Mouse (Mus musculus) stomach, embryonic 14.5 days (tissue): ENCODE results near the gene Nr5a2. TPM values are rescaled to one million over a fixed set of nuclear protein-coding genes. Genes with fewer than 3 reads are reported as not detected.

Experiments used
- ATAC-seq: fragments of 200-750 bp; cut with Nextera tagmentation; 2 replicates; pipeline ENCODE4 v1.8.0; 2017; ENCODE audit warnings: low read depth, moderate TSS enrichment; ENCODE audit not compliant: insufficient number of reproducible peaks, insufficient read depth, low FRiP score
- H3K27ac ChIP-seq: fragments of 300-500 bp; sonication (generic); 2 replicates; pipeline ENCODE4 v1.5.1; 2014; ENCODE audit warnings: mild to moderate bottlenecking, low read length, moderate library complexity, mixed read lengths
- H3K27me3 ChIP-seq: fragments of 300-500 bp; sonication (generic); 2 replicates; pipeline ENCODE4 v1.6.1; 2014; ENCODE audit warnings: low read length, control low read depth, mixed read lengths; ENCODE audit not compliant: control insufficient read depth, insufficient read depth
- H3K36me3 ChIP-seq: fragments of 300-500 bp; sonication (generic); 2 replicates; pipeline ENCODE4 v1.6.1; 2014; ENCODE audit warnings: mild to moderate bottlenecking, control low read depth, low read length, moderate library complexity, mixed read lengths; ENCODE audit not compliant: control insufficient read depth, insufficient read depth
- H3K4me1 ChIP-seq: fragments of 300-500 bp; sonication (generic); 2 replicates; pipeline ENCODE4 v1.6.1; 2014; ENCODE audit warnings: low read length, control low read depth, mixed read lengths; ENCODE audit not compliant: control insufficient read depth, insufficient read depth
- H3K4me2 ChIP-seq: fragments of 300-500 bp; sonication (generic); replicated peaks from 2 replicates; pipeline ENCODE4 v1.6.1; 2014; ENCODE audit warnings: low read depth, low read length, control low read depth
- H3K4me3 ChIP-seq: fragments of 300-500 bp; sonication (generic); 2 replicates; pipeline ENCODE4 v1.5.1; 2014; ENCODE audit warnings: low read depth, low read length, control low read depth
- H3K9ac ChIP-seq: fragments of 300-500 bp; sonication (generic); replicated peaks from 2 replicates; pipeline ENCODE4 v1.6.1; 2014; ENCODE audit warnings: low read depth, mild to moderate bottlenecking, control low read depth, low read length, moderate library complexity, mixed read lengths
- H3K9me3 ChIP-seq: fragments of 300-500 bp; sonication (generic); 2 replicates; pipeline ENCODE4 v1.6.1; 2016; ENCODE audit warnings: low read depth, low read length, control low read depth; ENCODE audit not compliant: control insufficient read depth
- WGBS: fragments of 180-500 bp; shearing (Covaris S2); extraction: QIAGEN DNeasy Blood & Tissue Kit; methylation state at CpG from one replicate; pipeline ENCODE4 v1.1.7; 2014; 5-methylcytosine and 5-hydroxymethylcytosine counted together
- polyA plus RNA-seq: library from polyadenylated mRNA; unstranded; fragments of >200 nt; fragmentation: Nextera tagmentation; extraction: Ambion mirVana; gene quantifications from 2 replicates; pipeline ENCODE4 v1.2.1, GENCODE M21; 2014

Nr5a2 gene
- polyA plus RNA-seq, 1 experiment from 2014 or later, result 1.4 TPM

DNA sequence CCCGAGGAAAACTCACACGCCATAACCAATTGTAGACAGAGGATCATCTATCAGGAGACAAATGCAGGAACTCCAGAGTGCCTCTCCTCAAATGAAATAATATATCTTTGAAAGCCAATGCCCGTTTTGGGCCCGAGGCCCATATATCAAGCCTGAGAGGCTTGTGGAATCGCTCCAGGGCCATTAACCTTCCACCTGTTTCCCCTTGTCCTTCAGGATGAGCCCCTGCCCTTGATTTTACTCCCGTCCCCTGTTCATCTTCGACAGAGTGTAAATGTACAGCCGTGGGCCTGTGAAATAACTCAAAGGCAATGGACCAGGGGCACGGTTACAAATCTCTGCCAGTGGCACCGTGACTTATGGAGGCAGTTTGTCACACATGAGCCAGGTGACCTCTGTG, 48.3 kb downstream of the Nr5a2 start:
- Histone ChIP-seq H3K4me3 (no peak overlapping the region), H3K9ac (no peak overlapping the region), H3K9me3 (no peaks in the 10 kb centered on the region), H3K27ac (no peak overlapping the region), H3K27me3 (no peaks in the 10 kb centered on the region), H3K4me2 (no peak overlapping the region), H3K4me1 (no peaks in the 10 kb centered on the region), H3K36me3 (no peaks in the 10 kb centered on the region)
- ATAC-seq, result no peak
- WGBS, result 44% methylated on average over 10 of the region's 10 CpGs

GRCm38 (mm10) chr1:136911594-136911860, 48.7 kb downstream of the Nr5a2 start:
- H3K9ac ChIP-seq, result no peak overlapping the region
- H3K4me1 ChIP-seq, result no peaks in the 10 kb centered on the region
- H3K27me3 ChIP-seq, result no peaks in the 10 kb centered on the region
- no peaks in the 10 kb centered on the region for H3K36me3 ChIP-seq
- H3K9me3 ChIP-seq, result no peaks in the 10 kb centered on the region
- no peak for ATAC-seq
- 52% methylated on average over 2 of the region's 2 CpGs for WGBS
- H3K4me2 ChIP-seq, result no peak overlapping the region
- no peak overlapping the region for H3K4me3 ChIP-seq
- H3K27ac ChIP-seq, result no peak overlapping the region

GRCm38 (mm10) chr1:136910741-136911593, 49.3 kb downstream of the Nr5a2 start:
- WGBS, result 53% methylated on average over 12 of the region's 12 CpGs
- no peak overlapping the region for H3K4me2 ChIP-seq
- H3K27ac ChIP-seq, result no peak overlapping the region

DNA sequence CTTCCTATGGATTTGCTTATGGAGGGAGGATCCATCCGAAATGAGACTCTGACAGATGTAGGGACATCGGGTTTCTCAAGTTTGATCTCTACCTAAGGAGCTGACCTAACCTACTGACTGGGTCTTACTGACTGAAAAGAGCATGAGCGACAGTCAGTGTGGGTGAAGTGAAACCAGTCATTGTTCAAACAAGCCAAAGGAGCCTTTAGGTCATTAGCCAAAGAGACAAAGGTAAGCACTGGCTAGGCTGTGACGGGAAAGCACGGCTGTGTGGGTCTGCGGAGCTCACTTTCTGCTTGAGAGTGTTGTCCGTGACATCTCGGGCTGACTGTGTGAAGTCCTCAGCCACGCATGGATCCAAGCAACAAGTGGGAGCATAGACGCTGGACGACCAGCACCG, 50.1 kb downstream of the Nr5a2 start:
- ATAC-seq, result no peak
- Histone ChIP-seq H3K9ac (no peak overlapping the region), H3K36me3 (no peaks in the 10 kb centered on the region), H3K27ac (no peak overlapping the region), H3K27me3 (no peaks in the 10 kb centered on the region), H3K4me2 (no peak overlapping the region), H3K4me3 (no peak overlapping the region), H3K9me3 (no peaks in the 10 kb centered on the region), H3K4me1 (no peaks in the 10 kb centered on the region)
- 76% methylated on average over 12 of the region's 12 CpGs for WGBS

More at GRCm38 (mm10) chr1:136910741-136911593, 49.3 kb downstream of the Nr5a2 start:
- Histone ChIP-seq H3K27me3 (no peaks in the 10 kb centered on the region), H3K4me3 (no peak overlapping the region), H3K36me3 (no peaks in the 10 kb centered on the region), H3K9ac (no peak overlapping the region), H3K4me1 (no peaks in the 10 kb centered on the region), H3K9me3 (no peaks in the 10 kb centered on the region)
- no peak for ATAC-seq

DNA sequence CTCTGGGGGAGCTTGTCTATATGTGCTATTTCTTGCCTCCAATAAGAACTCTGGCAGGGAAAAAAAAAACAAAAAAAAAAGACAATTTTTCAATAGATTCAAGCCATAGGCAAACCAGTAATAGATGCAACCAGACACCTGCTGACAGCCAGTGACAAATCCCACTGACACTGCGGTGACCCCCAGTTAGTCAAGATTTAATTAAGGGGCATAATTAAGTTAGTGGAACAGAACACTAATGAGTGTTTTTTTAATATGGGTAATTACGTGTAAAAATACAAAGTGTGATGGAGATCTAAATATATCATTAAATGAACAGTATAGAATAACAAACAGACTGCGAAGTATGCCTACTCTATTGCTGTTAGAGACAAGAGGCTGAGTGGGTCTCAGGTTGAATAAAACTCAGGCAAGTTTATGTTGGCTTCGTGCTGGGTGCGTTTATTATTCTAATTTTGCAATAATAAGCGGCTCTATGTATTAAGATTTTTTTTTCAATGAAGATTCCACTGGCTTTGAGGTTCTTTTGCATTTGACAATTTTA, 50.7 kb downstream of the Nr5a2 start:
- no peak for ATAC-seq
- no peaks in the 10 kb centered on the region for H3K9me3 ChIP-seq
- no peaks in the 10 kb centered on the region for H3K27me3 ChIP-seq
- H3K36me3 ChIP-seq, result no peaks in the 10 kb centered on the region
- no peak overlapping the region for H3K9ac ChIP-seq
- no peak overlapping the region for H3K27ac ChIP-seq
- no peak overlapping the region for H3K4me2 ChIP-seq
- H3K4me3 ChIP-seq, result no peak overlapping the region
- H3K4me1 ChIP-seq, result no peaks in the 10 kb centered on the region
- 83% methylated on average over 6 of the region's 6 CpGs for WGBS

DNA sequence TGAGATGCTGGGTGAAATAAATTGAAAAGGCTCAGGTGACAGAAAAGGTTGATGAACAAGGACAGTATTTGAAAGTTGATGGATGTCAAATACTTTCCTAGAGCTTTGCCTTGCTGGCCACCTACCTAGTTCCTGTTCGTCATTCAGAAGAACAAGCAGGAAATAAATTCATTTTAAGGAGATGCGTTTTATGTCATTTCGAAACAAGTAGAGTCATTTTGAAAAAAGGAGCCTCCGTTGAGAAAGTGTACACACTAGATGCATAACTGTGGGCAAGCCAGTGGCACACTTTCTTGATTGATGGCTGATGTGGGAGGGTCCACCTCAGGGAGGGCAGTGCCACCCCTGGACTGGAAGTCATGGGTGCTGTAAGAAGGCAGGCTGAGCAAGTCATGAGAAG, 62.1 kb downstream of the Nr5a2 start:
- H3K36me3 ChIP-seq, result no peaks in the 10 kb centered on the region
- 89% methylated on average over 4 of the region's 4 CpGs for WGBS
- H3K9ac ChIP-seq, result no peak overlapping the region
- no peak overlapping the region for H3K4me2 ChIP-seq
- H3K27me3 ChIP-seq, result no peaks in the 10 kb centered on the region
- ATAC-seq, result no peak
- H3K4me3 ChIP-seq, result no peak overlapping the region
- no peaks in the 10 kb centered on the region for H3K9me3 ChIP-seq
- H3K4me1 ChIP-seq, result peaks cover 7% of the 10 kb centered on the region; the same call in 1 of the 2 replicates
- no peak overlapping the region for H3K27ac ChIP-seq

DNA sequence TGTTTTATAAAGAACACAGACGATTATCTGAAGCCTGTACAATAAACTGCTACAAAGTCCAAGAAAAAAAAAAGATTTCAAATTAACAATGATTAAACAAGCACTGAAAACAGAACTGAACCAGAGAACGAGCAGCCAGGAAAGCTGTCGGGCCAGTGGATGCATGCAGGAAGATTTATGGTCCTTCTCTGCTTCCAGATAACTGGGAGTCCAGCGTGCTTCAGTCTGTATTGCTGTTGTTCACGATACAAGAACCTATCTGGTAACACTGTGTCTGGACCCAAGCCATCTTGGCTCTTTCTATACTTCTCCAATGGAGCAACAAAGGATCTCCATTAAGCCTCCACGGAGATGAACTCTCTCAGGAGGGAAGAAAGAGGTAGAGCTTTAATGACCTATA, 63.9 kb downstream of the Nr5a2 start:
- Histone ChIP-seq H3K4me2 (no peak overlapping the region), H3K27ac (no peak overlapping the region), H3K36me3 (no peaks in the 10 kb centered on the region), H3K4me3 (no peak overlapping the region), H3K27me3 (no peaks in the 10 kb centered on the region), H3K4me1 (peaks cover 7% of the 10 kb centered on the region; the same call in 1 of the 2 replicates), H3K9ac (no peak overlapping the region), H3K9me3 (no peaks in the 10 kb centered on the region)
- WGBS, result 19% methylated on average over 6 of the region's 6 CpGs
- ATAC-seq, result no peak

- Histone ChIP-seq H3K4me2 (no peak overlapping the region), H3K9ac (no peak overlapping the region), H3K4me1 (peaks cover 7% of the 10 kb centered on the region; the same call in 1 of the 2 replicates), H3K9me3 (no peaks in the 10 kb centered on the region), H3K27me3 (no peaks in the 10 kb centered on the region), H3K36me3 (no peaks in the 10 kb centered on the region), H3K27ac (no peak overlapping the region), H3K4me3 (no peak overlapping the region)
- 64% methylated on average over 8 of the region's 8 CpGs for WGBS
- ATAC-seq, result no peak
Measured at GRCm38 (mm10) chr1:136895877-136896276, 64.4 kb downstream of the Nr5a2 start.
